Mouse (Mus musculus) v-Abl transformed pro-B cells (cell line): ENCODE data around the gene Ces2f.

Experiments
- in situ Hi-C, 2 experiments: fragments of 400-800 bp; cut with MboI; formaldehyde crosslinking; loops; one replicate each; pipeline ENCODE4 v1.15.1; 2025; ENCODE audit not compliant: unreplicated experiment in 2 of 2

The Ces2f gene

GRCm38 (mm10) chr8:104947056-104947455 lies at the start of gene Ces2f:
Ces2f (plus strand) TSS chr8:104947356.
- in situ Hi-C loops: loop anchor here in 1 of 2 experiments (25.0 kb wide), 1 partner anchor 135 kb away; no protein-coding TSS in a partner anchor

DNA sequence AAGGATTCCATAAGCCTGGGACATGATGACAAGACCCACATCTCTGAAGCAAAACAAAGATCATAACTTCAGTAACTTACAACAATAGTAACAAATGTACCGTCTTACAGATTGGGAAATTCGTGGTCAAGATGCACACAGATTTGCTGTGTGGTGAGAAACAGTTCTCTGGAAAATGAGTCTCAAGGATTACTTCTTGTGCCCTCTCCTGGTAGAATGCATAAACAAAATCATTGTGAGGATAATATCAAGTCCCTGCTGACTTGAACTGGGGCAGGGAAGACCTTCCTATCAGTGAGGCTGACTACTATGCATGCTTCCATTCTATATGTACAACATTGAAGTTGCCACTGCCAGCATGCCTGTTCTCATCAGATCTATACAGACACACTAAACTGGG lies 45.4 kb upstream of the Ces2f start:
- in situ Hi-C loops: loop anchor here in 1 of 2 experiments (10.0 kb wide), 1 partner anchor 217 kb away; no protein-coding TSS in a partner anchor

DNA sequence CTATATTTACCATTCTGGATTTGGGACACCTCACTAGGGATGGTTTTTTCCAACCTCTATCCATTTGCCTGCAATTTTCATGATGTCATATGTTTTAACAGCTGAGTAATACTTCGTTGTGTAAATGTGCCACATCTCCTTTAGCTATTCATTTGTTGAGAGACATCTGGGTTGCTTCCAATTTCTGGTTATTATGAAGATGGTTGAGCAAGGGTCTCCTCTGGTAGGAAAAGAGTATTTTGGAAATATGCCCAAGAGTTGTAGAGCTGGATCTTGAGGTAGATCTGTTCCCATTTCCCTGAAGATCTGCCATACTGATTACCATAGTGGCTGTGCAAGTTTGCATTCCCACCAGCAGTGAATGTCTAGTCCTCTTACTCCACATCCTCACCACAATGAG lies 40.0 kb upstream of the Ces2f start:
- in situ Hi-C loops: loop anchor here in 1 of 2 experiments (10.0 kb wide), 1 partner anchor 222 kb away; no protein-coding TSS in a partner anchor

- in situ Hi-C loops: loop anchor here in 1 of 2 experiments (10.0 kb wide), 1 partner anchor 224 kb away; no protein-coding TSS in a partner anchor
These were observed 38.1 kb upstream of the Ces2f start for GRCm38 (mm10) chr8:104909021-104909420.

DNA sequence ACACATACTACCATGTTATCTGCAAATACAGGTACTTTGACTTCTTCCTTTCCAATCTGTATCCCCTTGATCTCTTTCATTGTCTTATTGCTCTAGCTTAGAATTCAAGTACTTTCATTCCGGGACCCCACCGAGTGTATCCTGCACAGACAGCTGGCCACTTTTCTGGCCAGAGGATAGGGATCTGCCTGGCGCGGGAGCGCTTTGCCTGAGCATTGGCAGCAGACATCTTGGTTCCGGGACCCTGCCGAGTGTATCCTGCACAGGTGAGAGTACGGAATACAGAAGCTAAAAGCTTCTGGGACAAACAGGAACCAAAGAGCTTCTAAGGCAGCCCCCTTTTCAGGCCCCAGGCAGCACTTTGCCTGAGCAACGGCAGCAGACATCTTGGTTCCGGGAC lies 37.5 kb upstream of the Ces2f start:
- in situ Hi-C loops: loop anchor here in 1 of 2 experiments (10.0 kb wide), 1 partner anchor 225 kb away; no protein-coding TSS in a partner anchor

DNA sequence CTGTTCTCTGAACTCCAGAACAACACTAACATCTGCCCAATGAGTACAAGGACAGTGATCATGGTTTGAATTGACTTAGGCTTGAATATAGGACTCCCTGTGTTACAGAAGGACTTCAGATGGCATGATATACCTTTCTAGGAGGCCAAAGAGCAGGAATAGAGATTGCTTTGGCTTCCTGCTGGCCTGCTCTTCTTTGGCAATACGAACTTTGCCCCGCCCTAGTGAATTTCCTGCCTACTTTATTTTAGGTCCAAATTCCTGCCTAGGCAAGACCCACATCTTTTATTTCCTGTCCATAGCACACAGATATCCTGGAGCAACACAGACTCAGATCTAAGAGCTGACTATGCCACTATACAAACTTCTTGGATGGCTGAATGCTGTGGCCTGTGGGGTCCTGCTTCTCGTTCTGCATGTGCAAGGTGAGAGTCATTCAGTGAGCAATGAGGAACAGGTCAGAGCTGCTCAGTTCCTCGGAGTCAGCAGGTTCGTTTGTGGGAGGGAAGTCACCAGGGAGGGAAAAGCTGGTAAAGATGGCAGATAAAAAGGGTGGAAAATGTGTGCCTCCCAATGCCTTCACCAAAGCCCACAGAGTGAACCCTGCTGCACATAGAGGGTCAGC lies 21.1 kb upstream of the Ces2f start, which contains the start of gene Ces2e:
TSS of gene Ces2e (plus strand) at position 289 of the 625 bp plus-strand sequence.
- in situ Hi-C loops: loop anchor here in 1 of 2 experiments (25.0 kb wide), 1 partner anchor 114 kb away; no protein-coding TSS in a partner anchor

DNA sequence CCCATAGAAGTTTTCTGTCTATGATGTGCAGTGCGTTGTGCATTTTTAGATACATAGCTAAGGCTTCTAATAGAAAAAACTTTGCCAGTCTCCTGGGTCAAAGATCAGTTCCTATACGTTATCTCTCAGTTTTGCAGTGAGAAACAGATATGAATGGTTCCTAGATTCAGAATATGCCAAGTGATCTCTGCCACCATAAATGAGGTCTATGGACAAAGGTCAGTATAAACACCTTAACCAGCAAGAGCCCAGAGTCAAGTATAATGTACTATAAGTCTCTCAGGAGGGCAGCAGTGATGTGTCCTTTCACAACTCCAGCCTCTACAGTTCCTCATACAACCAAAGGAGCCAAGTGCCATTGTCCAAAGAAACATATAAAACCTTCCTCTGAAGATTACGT lies 19.9 kb upstream of the Ces2f start:
- in situ Hi-C loops: loop anchor here in 1 of 2 experiments (25.0 kb wide), 1 partner anchor 115 kb away; no protein-coding TSS in a partner anchor

- in situ Hi-C loops: loop anchor here in 1 of 2 experiments (25.0 kb wide), 1 partner anchor 132 kb away; no protein-coding TSS in a partner anchor
These were observed 2.5 kb upstream of the Ces2f start for GRCm38 (mm10) chr8:104944665-104945064.

- in situ Hi-C loops: loop anchor here in 1 of 2 experiments (25.0 kb wide), 1 partner anchor 137 kb away; no protein-coding TSS in a partner anchor
These were observed 1.9 kb downstream of the Ces2f start for GRCm38 (mm10) chr8:104949031-104949430.

GRCm38 (mm10) chr8:104961537-104961961 lies 14.4 kb downstream of the Ces2f start, which contains the start of gene Ces2g:
Ces2g (plus strand) TSS chr8:104961718.
- in situ Hi-C loops: no loop called here

DNA sequence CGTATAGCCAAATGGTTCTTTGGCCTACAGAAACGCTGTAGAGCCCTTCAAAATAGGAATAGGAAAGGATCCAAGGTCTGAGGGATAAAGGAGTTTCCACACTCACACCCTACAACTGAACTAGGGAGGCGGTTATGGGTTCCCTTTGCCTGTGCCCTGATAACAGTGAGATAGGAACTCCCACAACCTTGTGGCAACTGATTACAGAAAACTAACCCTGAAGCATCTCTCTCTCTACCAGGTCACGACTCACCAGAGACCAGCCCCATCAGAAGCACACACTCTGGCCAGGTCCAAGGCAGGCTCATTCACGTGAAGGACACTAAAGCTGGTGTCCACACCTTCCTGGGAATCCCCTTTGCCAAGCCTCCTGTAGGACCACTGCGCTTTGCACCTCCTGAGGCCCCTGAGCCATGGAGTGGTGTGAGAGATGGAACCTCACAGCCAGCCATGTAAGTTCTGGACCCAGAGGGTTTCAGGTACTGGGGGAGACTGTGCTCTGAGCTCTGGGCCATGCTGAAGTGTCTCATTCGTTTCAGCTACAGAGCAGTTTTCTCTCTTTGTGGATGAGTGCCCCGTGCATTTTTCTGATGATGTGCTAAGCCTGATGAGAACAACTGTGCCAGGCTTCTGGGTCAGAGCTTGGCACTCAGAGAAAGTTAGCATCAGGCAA lies 15.2 kb downstream of the Ces2f start:
- in situ Hi-C loops: no loop called here

DNA sequence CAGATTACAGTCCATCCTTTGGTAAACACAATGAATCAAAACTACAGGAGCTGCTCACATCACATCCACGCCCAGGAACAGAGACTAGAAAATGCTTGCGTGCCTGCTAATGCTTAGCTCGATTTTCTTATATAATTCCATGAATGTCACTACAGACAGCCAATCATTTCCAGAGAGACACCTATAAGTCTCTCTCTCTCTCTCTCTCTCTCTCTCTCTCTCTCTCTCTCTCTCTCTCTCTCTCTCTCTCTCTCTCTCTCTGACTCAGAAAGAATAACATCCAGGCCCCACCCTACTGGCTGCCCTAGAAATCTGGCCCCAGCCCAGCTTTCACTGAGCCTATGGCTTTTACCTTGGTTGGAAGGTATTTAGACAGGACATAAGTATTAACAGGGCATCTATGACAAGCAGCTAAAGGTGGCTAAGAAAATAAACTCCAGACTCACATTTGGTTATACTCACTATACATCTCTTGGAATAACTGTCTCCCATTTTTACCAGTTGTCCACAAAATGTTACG lies 16.3 kb downstream of the Ces2f start:
- in situ Hi-C loops: no loop called here

GRCm38 (mm10) chr8:104984126-104984525 lies 37.0 kb downstream of the Ces2f start:
- in situ Hi-C loops: no loop called here

GRCm38 (mm10) chr8:104984942-104985341 lies 37.8 kb downstream of the Ces2f start:
- in situ Hi-C loops: no loop called here

DNA sequence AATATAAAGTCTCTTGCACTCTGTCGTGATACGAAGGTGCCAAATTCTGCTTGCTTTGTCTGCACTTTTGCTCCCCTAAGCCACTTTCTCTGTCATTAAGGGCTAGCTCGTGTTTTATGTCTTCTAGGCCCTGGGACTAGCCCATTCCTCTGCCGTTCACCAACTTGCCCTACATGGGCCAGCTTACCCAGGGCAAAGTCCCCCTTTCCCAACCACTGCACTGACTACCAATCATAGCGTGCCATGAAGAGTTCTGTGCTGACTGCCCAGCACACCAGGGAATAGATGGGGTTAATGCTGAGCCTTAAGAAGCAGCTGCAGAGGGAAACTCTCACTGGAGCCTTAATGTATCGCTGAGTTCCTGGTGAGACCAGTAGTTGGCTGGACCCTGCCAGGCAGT lies 51.0 kb downstream of the Ces2f start:
- in situ Hi-C loops: no loop called here

GRCm38 (mm10) chr8:104999183-104999582 lies 52.0 kb downstream of the Ces2f start:
- in situ Hi-C loops: no loop called here

DNA sequence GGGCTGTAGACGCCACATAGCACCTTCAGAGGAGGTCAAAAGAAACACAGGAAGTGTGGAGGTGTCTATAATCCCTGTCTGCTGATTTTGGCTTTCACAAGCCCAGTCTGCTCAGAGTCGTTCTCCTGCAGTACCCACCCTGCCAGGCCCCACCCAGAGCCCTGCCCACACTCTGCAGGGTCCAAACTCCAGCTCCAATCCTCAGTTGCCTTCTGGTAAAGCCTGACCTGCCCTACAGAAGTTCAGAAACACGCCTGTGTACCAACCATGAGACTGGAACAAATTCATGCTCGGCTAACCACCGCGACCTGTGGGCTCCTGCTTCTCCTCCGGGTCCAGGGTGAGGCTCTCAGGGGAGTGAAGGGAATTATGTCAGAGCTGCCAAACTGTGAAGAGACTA lies 53.4 kb downstream of the Ces2f start, which contains the start of gene Ces2h:
TSS of gene Ces2h (plus strand) at position 268 of the 400 bp plus-strand sequence.
- in situ Hi-C loops: no loop called here
